Mouse (Mus musculus): ENCODE results near the gene Fbln2. TPM values are rescaled to one million over a fixed set of nuclear protein-coding genes. Genes with fewer than 3 reads are reported as not detected.

Gene Fbln2
- polyA plus RNA-seq, 1 experiment from 2014 or later, result 29.7 TPM

Other genes with a start within 250 kb of the Fbln2 start
- 22.9 and 25.8 TPM in 2 replicates for gene Iqsec1, start 223.8 kb upstream of the Fbln2 start, polyA plus RNA-seq (2015; fragmentation: Nextera tagmentation; extraction: Ambion mirVana)
- gene Nup210, start 95.6 kb upstream of the Fbln2 start, polyA plus RNA-seq (2015; fragmentation: Nextera tagmentation; extraction: Ambion mirVana), result 15.0 and 21.2 TPM in 2 replicates
- gene Hdac11, start 55.8 kb upstream of the Fbln2 start, polyA plus RNA-seq (2015; fragmentation: Nextera tagmentation; extraction: Ambion mirVana), result 50.1 and 53.5 TPM in 2 replicates
- 7.9 and 11.2 TPM in 2 replicates for gene Wnt7a, start 198.9 kb downstream of the Fbln2 start, polyA plus RNA-seq (2015; fragmentation: Nextera tagmentation; extraction: Ambion mirVana)